Mouse (Mus musculus): ENCODE data around the gene Sds.

Sds gene

GRCm38 (mm10) chr5:120440733-120441132 is 35.6 kb upstream of the Sds start:
- DNase-seq (ENCODE audit: low read depth, low spot score), result peak; percentile 96

GRCm38 (mm10) chr5:120447305-120447704 is 29.0 kb upstream of the Sds start:
- no peak for DNase-seq (ENCODE audit: low read depth, low spot score)

- DNase-seq (ENCODE audit: low read depth, low spot score), result no peak
Measured at GRCm38 (mm10) chr5:120454756-120455337, 21.5 kb upstream of the Sds start.

GRCm38 (mm10) chr5:120456253-120456652 is 20.1 kb upstream of the Sds start:
- DNase-seq (ENCODE audit: low read depth, low spot score), result no peak

- DNase-seq (ENCODE audit: low read depth, low spot score), result no peak
Measured at GRCm38 (mm10) chr5:120456841-120457554, 19.3 kb upstream of the Sds start.

- DNase-seq (ENCODE audit: low read depth, low spot score), result peak; percentile 90
Measured at GRCm38 (mm10) chr5:120457628-120458027, 18.7 kb upstream of the Sds start.

GRCm38 (mm10) chr5:120459133-120459532 is 17.2 kb upstream of the Sds start:
- peak; percentile 25 for DNase-seq (ENCODE audit: low read depth, low spot score)

- no peak for DNase-seq (ENCODE audit: low read depth, low spot score)
Measured at GRCm38 (mm10) chr5:120461902-120462301, 14.4 kb upstream of the Sds start.

GRCm38 (mm10) chr5:120464321-120464720 is 12.0 kb upstream of the Sds start:
- DNase-seq (ENCODE audit: low read depth, low spot score), result peak; percentile 45

- peak; percentile 38 for DNase-seq (ENCODE audit: low read depth, low spot score)
Measured at GRCm38 (mm10) chr5:120465062-120465461, 11.3 kb upstream of the Sds start.

- peak; percentile 81 for DNase-seq (ENCODE audit: low read depth, low spot score)
Measured at GRCm38 (mm10) chr5:120465860-120466259, 10.5 kb upstream of the Sds start.

- DNase-seq (ENCODE audit: low read depth, low spot score), result no peak
Measured at GRCm38 (mm10) chr5:120467026-120467425, 9.3 kb upstream of the Sds start.

- DNase-seq (ENCODE audit: low read depth, low spot score), result no peak
Measured at GRCm38 (mm10) chr5:120468336-120468735, 8.0 kb upstream of the Sds start.

- DNase-seq (ENCODE audit: low read depth, low spot score), result no peak
Measured at GRCm38 (mm10) chr5:120468830-120469229, 7.5 kb upstream of the Sds start.

GRCm38 (mm10) chr5:120471538-120471937 is 4.8 kb upstream of the Sds start:
- no peak for DNase-seq (ENCODE audit: low read depth, low spot score)

GRCm38 (mm10) chr5:120472770-120473169 is 3.6 kb upstream of the Sds start, which contains the start of gene Sdsl:
Gene Sdsl, minus strand, starts transcription at chr5:120472810.
- DNase-seq (ENCODE audit: low read depth, low spot score), result no peak

- DNase-seq (ENCODE audit: low read depth, low spot score), result no peak
Measured at GRCm38 (mm10) chr5:120473361-120473760, 3.0 kb upstream of the Sds start.

GRCm38 (mm10) chr5:120475861-120476260 is 465 bp upstream of the Sds start:
- no peak for DNase-seq (ENCODE audit: low read depth, low spot score)

GRCm38 (mm10) chr5:120477993-120478392 is 1.7 kb downstream of the Sds start:
- no peak for DNase-seq (ENCODE audit: low read depth, low spot score)

GRCm38 (mm10) chr5:120479538-120479937 is 3.2 kb downstream of the Sds start:
- peak; percentile 38 for DNase-seq (ENCODE audit: low read depth, low spot score)

GRCm38 (mm10) chr5:120481205-120481604 is 4.9 kb downstream of the Sds start:
- DNase-seq (ENCODE audit: low read depth, low spot score), result no peak

- DNase-seq (ENCODE audit: low read depth, low spot score), result no peak
Measured at GRCm38 (mm10) chr5:120483399-120483798, 7.1 kb downstream of the Sds start.

- no peak for DNase-seq (ENCODE audit: low read depth, low spot score)
Measured at GRCm38 (mm10) chr5:120487844-120488243, 11.5 kb downstream of the Sds start.

All from 3T3-L1 (cell line).